Mouse (Mus musculus) thymus, postnatal 36 days (tissue): Measurements from ENCODE around the gene Map3k20.

Experiments used
- DNase-seq, 2 experiments: peaks; one replicate each; pipeline ENCODE4 v3.0.0; 2022; ENCODE audit warnings: mixed read lengths in 2 of 2

The Map3k20 gene

GRCm38 (mm10) chr2:72322681-72323353 is 37.4 kb downstream of the Map3k20 start:
- DNase-seq: no peak

DNA sequence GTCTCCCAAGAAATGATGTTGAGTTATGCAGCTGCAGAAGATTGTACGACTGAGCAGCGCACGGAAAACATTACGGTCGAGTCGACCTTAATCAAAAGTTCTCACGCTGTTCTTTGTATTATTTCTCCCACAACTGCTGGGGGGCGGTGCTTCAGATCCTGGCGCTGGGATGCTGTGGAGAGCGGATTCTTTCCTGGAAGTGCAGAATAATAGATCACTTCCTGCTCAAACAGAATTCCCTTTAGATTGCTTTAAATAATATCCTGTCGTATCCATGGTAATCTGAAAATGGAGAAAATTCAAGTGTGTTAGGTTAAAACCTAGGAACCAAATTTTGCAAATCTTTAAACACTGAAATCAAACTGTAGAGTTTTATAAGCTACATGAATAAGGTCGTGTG is 39.0 kb downstream of the Map3k20 start:
- DNase-seq: no peak

DNA sequence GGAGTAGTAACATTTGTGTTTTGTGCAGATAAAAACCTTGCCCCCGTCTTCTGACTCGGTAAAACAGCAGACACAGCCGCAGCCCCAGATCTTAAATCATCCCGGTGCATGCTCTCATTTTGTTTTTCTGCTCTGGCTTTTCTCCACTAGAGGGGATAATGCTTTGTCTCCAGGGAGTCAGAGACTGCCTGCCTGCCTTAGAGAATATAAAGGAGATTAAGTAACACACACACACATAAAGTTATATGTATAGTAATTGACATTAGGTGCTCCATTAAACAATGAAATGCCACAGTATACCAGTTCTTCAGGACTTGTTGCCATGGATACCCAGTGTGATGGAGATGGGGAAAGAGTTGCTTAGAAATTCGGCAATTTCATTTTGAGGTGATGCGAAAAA is 41.1 kb downstream of the Map3k20 start:
- no peak for DNase-seq

DNA sequence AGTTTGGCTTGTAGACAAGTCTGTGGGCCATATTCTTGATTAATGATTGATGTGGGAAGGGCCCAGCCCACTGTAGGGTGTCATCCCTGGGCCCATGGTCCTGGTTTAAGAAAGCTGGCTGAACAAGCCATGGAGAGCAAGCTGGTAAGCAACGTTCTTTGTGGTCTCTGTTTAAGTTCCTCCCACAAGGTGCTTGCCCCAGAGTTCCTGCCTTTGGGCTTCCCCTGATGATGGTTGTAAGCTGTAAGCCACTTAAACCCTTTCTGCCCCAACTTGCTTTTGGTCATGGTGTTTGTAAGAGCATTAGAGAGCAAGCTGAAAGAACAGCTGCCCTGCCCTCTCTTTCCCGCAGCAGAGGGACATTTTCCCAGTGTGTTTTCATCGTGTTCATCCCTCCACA is 43.0 kb downstream of the Map3k20 start:
- no peak for DNase-seq

- DNase-seq: no peak
Measured at GRCm38 (mm10) chr2:72330955-72331481, 45.6 kb downstream of the Map3k20 start.

GRCm38 (mm10) chr2:72332067-72332466 is 46.6 kb downstream of the Map3k20 start:
- no peak for DNase-seq

GRCm38 (mm10) chr2:72333210-72333609 is 47.8 kb downstream of the Map3k20 start:
- no peak for DNase-seq

DNA sequence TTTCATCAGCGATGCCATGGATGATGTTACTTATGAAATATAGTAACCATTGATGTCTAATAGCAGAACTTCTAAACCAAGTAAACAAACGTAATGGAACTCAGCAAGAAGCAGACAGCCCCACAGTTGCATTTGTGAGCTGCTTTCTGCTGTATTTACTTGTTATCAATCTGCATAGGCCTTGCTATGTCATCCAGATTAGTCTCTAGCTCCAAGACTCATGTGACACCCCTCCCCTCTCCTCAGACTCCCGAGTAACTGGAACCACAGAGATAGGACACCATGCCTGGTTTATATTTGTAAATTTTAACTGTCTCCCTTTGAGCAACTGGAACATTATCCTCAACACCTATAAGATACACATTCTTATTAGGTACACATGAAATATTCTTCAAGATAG is 51.4 kb downstream of the Map3k20 start:
- no peak for DNase-seq

GRCm38 (mm10) chr2:72345281-72345680 is 59.8 kb downstream of the Map3k20 start:
- DNase-seq: no peak

DNA sequence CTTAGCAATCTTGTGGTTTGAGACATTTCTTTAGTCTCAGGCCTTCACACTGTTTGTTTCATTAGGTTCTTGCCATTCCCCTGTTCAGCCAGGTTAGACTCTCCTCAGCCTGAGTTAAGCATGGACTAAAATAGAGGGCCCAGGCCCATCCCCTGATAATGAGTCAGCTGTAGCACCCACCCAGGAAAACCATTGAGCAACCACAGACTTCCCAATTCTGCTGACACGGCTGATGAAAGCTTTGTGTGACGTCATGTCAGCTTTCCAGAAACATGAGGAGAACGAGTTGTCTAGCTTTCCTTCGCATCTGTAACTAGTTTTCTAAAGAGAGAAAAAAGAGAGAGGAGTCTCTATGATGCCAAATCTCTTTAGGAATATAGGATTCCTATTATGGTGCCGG is 65.9 kb downstream of the Map3k20 start:
- no peak for DNase-seq

DNA sequence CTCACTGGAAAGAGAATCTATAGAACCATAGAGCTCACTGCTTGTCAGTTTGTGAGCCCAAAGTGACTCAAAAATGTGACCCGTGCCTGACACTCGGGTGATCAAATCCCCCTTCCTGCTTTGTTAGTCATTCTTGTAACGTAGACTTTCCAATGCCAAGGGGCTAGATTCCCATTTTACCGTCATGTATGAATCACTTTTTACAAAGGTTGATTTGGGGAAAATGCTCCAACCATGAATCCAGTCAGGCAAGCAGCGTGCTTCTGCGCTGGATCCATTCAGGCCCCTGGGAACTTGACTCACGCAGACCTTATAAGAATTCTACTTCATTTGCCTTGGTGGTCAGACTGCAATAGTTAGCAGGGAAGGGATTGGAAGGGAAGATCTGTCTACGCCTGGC is 66.3 kb downstream of the Map3k20 start:
- no peak for DNase-seq

DNA sequence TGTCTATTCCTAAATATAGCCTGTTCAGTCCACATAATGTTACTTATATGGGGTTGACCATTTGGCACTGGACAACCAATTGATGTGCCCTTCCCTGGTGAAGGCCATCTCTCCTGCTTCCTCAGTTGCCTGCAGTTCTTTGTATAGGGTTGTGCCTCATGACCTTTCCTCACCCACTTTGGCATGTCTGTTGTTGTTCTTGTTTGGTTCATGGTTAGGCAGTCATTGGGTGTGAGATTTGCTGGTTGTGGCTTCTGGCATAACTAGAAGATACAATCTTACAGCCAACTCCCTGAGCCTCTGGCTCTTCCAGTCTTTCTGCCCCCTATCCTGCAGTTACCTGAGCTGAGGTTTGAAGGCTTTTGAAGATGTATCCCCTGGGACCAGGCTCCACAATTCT is 67.3 kb downstream of the Map3k20 start:
- DNase-seq: no peak

GRCm38 (mm10) chr2:72356471-72356870 is 71.0 kb downstream of the Map3k20 start:
- DNase-seq: no peak

- no peak for DNase-seq
Measured at GRCm38 (mm10) chr2:72361572-72361971, 76.1 kb downstream of the Map3k20 start.

GRCm38 (mm10) chr2:72363449-72363848 is 78.0 kb downstream of the Map3k20 start:
- DNase-seq: no peak

- DNase-seq: no peak
Measured at GRCm38 (mm10) chr2:72365930-72366329, 80.5 kb downstream of the Map3k20 start.

GRCm38 (mm10) chr2:72366503-72366902 is 81.1 kb downstream of the Map3k20 start:
- DNase-seq: no peak

DNA sequence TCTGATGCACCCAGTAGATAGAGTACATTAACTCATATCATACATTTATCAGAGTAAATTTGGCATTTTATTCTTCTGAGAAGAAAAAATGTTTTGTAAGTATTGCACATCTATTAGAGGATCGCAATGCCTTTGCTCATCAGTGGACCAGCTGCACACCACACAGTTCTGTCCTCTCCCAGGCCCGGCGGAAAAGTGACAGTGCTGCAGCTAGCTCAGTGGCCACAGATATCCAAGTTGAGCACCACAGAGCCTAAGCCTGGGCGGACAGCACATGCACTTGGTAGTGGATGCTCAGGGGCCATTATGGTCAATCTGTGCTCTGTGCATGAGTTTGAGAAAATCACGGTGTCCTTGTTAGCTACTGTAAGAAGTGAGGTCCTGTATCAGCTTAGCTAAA is 82.4 kb downstream of the Map3k20 start:
- DNase-seq: no peak

DNA sequence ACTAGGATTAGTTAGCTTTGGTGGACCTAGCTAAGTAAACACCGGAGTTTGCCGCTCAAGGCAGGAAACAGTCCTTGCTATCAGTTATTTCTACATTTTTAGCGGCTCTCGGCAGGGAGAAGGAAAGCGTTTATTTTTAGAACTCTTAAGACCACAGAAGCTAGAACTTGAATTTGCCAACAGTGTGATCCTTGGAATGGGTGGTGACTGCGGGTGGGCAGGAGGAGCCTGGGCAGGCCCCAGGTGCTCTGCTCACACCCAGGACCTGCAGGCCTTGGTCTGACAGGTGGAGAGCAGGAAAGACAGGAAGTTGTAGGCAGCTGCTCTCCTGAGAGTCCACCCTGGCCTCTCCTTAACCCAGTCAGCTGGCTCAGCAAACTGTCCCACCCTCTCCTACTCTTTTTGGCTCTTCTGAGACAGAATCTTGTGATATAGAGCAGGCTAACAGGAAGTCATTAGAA is 83.7 kb downstream of the Map3k20 start:
- peak in 1 of 2 experiments; percentile 13 for DNase-seq

GRCm38 (mm10) chr2:72372136-72372535 is 86.7 kb downstream of the Map3k20 start:
- DNase-seq: no peak

DNA sequence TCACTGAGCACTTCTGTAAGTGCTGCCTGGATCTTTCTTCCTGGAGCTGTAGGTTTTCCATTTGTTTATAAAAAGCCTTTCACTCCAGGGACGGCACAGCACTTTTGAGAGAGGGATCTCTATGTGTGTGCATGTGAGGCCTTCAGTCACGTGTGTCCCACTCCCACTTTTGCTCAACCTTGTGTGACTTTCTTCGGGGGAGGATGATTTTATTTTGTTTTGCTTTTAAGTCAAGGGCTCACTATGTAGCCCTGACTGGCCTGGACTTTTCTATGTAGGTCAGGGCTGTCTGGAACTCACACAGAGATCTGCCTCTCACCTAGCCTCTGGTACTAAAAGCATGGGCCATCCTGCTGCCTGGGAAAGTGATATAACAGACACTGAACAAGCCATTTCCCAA is 88.6 kb downstream of the Map3k20 start:
- no peak for DNase-seq

DNA sequence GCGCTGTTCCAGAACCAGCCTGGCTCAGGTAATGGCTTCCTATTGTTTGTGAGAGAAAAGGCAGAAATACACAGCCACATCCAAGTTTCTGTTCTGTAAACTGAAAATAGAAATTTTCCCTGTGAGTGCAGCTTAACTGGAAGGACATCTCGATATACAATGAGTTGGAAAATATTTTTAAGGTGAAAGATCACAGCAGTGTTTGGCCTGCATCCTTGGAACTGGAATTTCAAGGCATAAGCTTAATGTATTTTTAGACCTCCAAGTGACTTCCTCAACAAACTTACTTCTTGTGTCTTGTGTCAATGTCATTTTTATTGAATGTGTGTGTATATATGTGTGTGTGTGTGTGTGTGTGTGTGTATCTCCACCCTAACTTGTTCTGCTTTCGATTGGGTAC is 90.4 kb downstream of the Map3k20 start:
- DNase-seq: no peak

GRCm38 (mm10) chr2:72376946-72377345 is 91.5 kb downstream of the Map3k20 start:
- DNase-seq: no peak

GRCm38 (mm10) chr2:72379425-72379824 is 94.0 kb downstream of the Map3k20 start:
- no peak for DNase-seq

- DNase-seq: no peak
Measured at GRCm38 (mm10) chr2:72382662-72383061, 97.2 kb downstream of the Map3k20 start.
